Mouse (Mus musculus) megakaryocyte, embryonic 14.5 days (primary cell): ENCODE results near the gene Inpp5b.

Source experiments
- FLI1 ChIP-seq: IDR thresholded peaks from 2 replicates; pipeline ENCODE4 v1.6.1; 2012; ENCODE audit warnings: low read length, inconsistent platforms, mixed read lengths
- GATA1 ChIP-seq: IDR thresholded peaks from 3 replicates; pipeline ENCODE4 v1.6.1; 2012; ENCODE audit warnings: mixed read lengths, low read length, inconsistent platforms, borderline replicate concordance

DNA sequence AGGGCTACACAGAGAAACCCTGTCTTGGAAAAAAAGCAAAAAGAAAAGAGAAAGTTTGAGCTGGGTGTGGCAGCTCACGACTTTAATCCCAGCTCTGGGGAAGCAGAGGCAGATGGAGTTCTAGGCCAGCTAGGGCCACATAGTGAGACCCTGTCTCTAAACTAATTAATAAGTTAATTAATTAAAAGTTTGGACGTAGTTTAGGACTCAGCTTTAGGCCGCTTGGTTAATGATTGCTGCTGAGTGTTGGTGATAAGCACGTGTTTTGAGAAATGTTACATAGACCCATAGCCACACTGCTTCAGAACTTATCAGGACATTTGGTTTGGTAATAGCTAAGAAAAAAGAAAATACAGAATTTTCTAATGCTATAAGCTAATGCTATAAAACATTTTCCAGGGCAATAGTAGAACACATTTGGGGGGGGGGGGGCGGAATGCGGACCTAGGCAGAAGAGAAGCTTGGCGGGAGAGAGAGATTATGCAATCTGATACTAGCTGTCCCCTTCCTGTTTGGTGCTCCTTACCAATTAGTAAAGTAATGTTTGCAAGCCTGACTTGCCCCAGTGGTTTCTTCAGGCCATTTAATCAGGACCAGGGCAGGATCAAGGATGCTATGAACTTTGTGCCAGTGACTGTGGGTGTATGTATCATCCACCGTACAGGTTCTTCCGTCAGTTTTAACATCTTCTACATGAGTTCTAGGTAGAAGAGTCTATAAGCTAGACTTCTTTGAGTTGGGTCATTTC, 67.7 kb downstream of the Inpp5b start:
- no peak for TF ChIP-seq GATA1
- no peak for TF ChIP-seq FLI1
